Mouse (Mus musculus) C2C12 (cell line): Measurements from ENCODE around the gene Opn4.

Source experiments
- CTCF ChIP-seq: IDR thresholded peaks from one replicate; pipeline ENCODE4 v1.5.1; 2011; ENCODE audit not compliant: control insufficient read depth, insufficient read depth, insufficient read length
- FOSL1 ChIP-seq: IDR thresholded peaks from one replicate; pipeline ENCODE4 v1.8.0; 2011; ENCODE audit warnings: mild to moderate bottlenecking, low read length; ENCODE audit not compliant: poor library complexity, insufficient read depth, severe bottlenecking
- MAX ChIP-seq: IDR thresholded peaks from one replicate; pipeline ENCODE4 v1.6.1; 2011; ENCODE audit warnings: mild to moderate bottlenecking, control low read depth

DNA sequence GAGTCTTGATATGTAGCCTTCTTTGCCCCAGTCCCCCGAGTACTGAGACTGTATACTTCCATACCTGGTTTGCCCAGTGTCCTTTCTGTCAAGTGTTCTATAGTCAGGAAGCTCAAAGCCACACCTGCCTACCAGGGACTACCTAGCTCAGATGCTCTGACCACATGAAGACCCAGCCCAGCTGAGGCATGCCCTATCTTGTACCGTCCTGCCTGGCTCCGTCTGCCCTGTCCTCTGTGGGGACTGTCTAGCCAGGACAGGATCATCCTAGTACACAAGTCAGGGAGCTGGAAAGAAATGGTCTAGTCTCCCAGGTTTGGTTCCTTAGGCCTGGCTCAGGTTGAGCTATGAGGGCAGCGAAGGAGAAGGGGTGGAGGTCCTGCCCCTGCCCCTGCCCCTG lies 31.3 kb downstream of the Opn4 start:
- TF ChIP-seq CTCF: no peak
- TF ChIP-seq FOSL1: no peak
- TF ChIP-seq MAX: no peak
